Mouse (Mus musculus) bone marrow, adult 2 months (tissue): Measurements from ENCODE around the gene Bfsp2.

Experiments used
- CTCF ChIP-seq: fragments of 200-500 bp; IDR thresholded peaks from 2 replicates; pipeline ENCODE4 v1.5.1; 2011; ENCODE audit warnings: low read length, control low read depth; ENCODE audit not compliant: control insufficient read depth, insufficient read depth
- POLR2A ChIP-seq: fragments of 200-500 bp; IDR thresholded peaks from 2 replicates; pipeline ENCODE4 v1.6.1; 2011; ENCODE audit warnings: low read depth, mild to moderate bottlenecking, control low read depth, low read length, borderline replicate concordance; ENCODE audit not compliant: control insufficient read depth

GRCm38 (mm10) chr9:103498699-103499098 is 18.5 kb upstream of the Bfsp2 start:
- no peak for TF ChIP-seq CTCF
- TF ChIP-seq POLR2A = no peak
